Mouse (Mus musculus): Measurements from ENCODE around the gene Kpna4. TPM values are rescaled to one million over a fixed set of nuclear protein-coding genes. Genes with fewer than 3 reads are reported as not detected.
"Not testable (repeated sequence)": the region's sequence is repeated elsewhere in the genome, so short reads cannot be mapped to it uniquely, and the experiment has no call there.

The Kpna4 gene
- total RNA-seq, 2 experiments from 2014 or later, result 52.9 to 61.2 TPM

GRCm38 (mm10) chr3:69109079-69109478, 17.8 kb downstream of the Kpna4 start:
- no peak for DNase-seq

- no peak for DNase-seq
Observed at GRCm38 (mm10) chr3:69094456-69094855, 32.5 kb downstream of the Kpna4 start.

- no peak for DNase-seq
Observed at GRCm38 (mm10) chr3:69064005-69064404, 62.9 kb downstream of the Kpna4 start.

GRCm38 (mm10) chr3:69062764-69063163, 64.1 kb downstream of the Kpna4 start:
- DNase-seq, result no peak

GRCm38 (mm10) chr3:69060672-69061071, 66.2 kb downstream of the Kpna4 start:
- DNase-seq, result no peak

- DNase-seq, result no peak
Observed at GRCm38 (mm10) chr3:69055871-69056270, 71.0 kb downstream of the Kpna4 start.

- no peak for DNase-seq
Observed at GRCm38 (mm10) chr3:69054760-69055432, 72.0 kb downstream of the Kpna4 start.

GRCm38 (mm10) chr3:69051894-69052293, 75.0 kb downstream of the Kpna4 start:
- no peak for DNase-seq

GRCm38 (mm10) chr3:69049011-69049410, 77.9 kb downstream of the Kpna4 start:
- DNase-seq, result no peak

GRCm38 (mm10) chr3:69047684-69048083, 79.2 kb downstream of the Kpna4 start:
- no peak for DNase-seq

GRCm38 (mm10) chr3:69046509-69046908, 80.4 kb downstream of the Kpna4 start:
- no peak for DNase-seq

- DNase-seq, result no peak
Observed at GRCm38 (mm10) chr3:69045750-69046149, 81.2 kb downstream of the Kpna4 start.

GRCm38 (mm10) chr3:69045400-69045703, 81.6 kb downstream of the Kpna4 start:
- no peak for DNase-seq

GRCm38 (mm10) chr3:69044645-69045399, 82.1 kb downstream of the Kpna4 start, which contains the start of gene Trim59:
TSS of gene Trim59 (minus strand) at chr3:69044755.
- peak; percentile 95 for DNase-seq

- DNase-seq, result no peak
Observed at GRCm38 (mm10) chr3:69044167-69044591, 82.7 kb downstream of the Kpna4 start.

GRCm38 (mm10) chr3:69041298-69041697, 85.6 kb downstream of the Kpna4 start:
- DNase-seq, result no peak

- DNase-seq, result no peak
Observed at GRCm38 (mm10) chr3:69040105-69040504, 86.8 kb downstream of the Kpna4 start.

- no peak for DNase-seq
Observed at GRCm38 (mm10) chr3:69026133-69026783, 100.7 kb downstream of the Kpna4 start.

GRCm38 (mm10) chr3:69020764-69021163, 106.1 kb downstream of the Kpna4 start:
- no peak for DNase-seq

- no peak for DNase-seq
Observed at GRCm38 (mm10) chr3:69020285-69020684, 106.6 kb downstream of the Kpna4 start.

- DNase-seq, result not testable (repeated sequence)
Observed at GRCm38 (mm10) chr3:69018635-69019034, 108.3 kb downstream of the Kpna4 start.

- no peak for DNase-seq
Observed at GRCm38 (mm10) chr3:69017181-69017580, 109.7 kb downstream of the Kpna4 start.

All from adrenal gland, postnatal 10 days (tissue).